Mouse (Mus musculus) neural tube, embryonic 12.5 days (tissue): ENCODE measurements at regions not wholly inside any gene's neighbourhood (a gene's known extent, or its start where the extent isn't known, plus 50 kb on each side); places are given as distances from the start of the nearest gene placed in this dataset.

Experiments
- ATAC-seq: fragments of 200-750 bp; cut with Nextera tagmentation; 2 replicates; pipeline ENCODE4 v1.8.0; 2017; ENCODE audit warnings: low read depth, mild to moderate bottlenecking, moderate TSS enrichment, moderate library complexity; ENCODE audit not compliant: low FRiP score
- H3K27ac ChIP-seq: fragments of 300-500 bp; sonication (generic); 2 replicates; pipeline ENCODE4 v1.5.1; 2016
- H3K27me3 ChIP-seq: fragments of 300-500 bp; sonication (generic); replicated peaks from 2 replicates; pipeline ENCODE4 v1.6.1; 2016; ENCODE audit warnings: mild to moderate bottlenecking
- H3K36me3 ChIP-seq: fragments of 300-500 bp; sonication (generic); 2 replicates; pipeline ENCODE4 v1.6.1; 2016; ENCODE audit warnings: mild to moderate bottlenecking
- H3K4me1 ChIP-seq: fragments of 300-500 bp; sonication (generic); 2 replicates; pipeline ENCODE4 v1.6.1; 2016
- H3K4me2 ChIP-seq: fragments of 300-500 bp; sonication (generic); replicated peaks from 2 replicates; pipeline ENCODE4 v1.6.1; 2016; ENCODE audit warnings: mild to moderate bottlenecking
- H3K4me3 ChIP-seq: fragments of 300-500 bp; sonication (generic); 2 replicates; pipeline ENCODE4 v1.5.1; 2016
- H3K9ac ChIP-seq: fragments of 300-500 bp; sonication (generic); 2 replicates; pipeline ENCODE4 v1.6.1; 2016; ENCODE audit warnings: mild to moderate bottlenecking
- H3K9me3 ChIP-seq: fragments of 300-500 bp; sonication (generic); 2 replicates; pipeline ENCODE4 v1.6.1; 2016; ENCODE audit warnings: mild to moderate bottlenecking
- WGBS: fragments of 180-500 bp; shearing (Covaris S2); methylation state at CpG from one replicate; pipeline ENCODE4 v1.1.7; 2016; 5-methylcytosine and 5-hydroxymethylcytosine counted together

DNA sequence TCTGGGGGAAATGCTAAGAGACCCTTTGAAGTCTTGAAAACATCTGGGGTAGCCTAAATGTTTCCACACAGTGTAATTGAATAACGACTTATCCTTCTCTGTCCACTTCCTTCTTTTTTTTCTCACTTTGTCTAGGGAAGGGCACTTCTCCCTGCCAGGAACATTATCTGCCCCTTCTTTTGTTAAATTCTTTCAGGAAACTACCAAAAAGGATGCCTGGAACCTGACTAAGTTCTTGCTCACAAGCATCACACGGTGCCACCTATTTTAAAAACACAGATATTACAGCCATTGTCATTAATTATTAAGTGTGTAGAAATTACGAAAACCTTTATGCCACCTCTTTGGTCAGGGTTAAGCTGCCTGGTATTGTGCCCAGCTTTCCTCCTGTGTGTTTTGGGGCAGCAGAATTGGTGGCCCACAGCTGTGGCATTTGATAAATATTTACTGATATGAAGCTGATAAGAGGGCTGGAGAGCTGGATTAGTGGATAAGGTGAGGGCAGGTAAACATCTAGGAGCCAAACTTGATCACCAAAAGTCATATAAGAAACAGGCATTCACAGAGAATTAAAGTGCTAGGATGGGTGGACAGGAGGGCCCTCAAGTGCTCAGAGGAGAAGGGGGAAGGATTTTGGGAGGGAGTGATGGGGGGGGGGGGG lies 855.6 kb upstream of the Adgrl2 start:
- Histone ChIP-seq H3K4me3 (no peak overlapping the region), H3K9me3 (no peaks in the 10 kb centered on the region), H3K4me1 (peaks cover 4% of the 10 kb centered on the region; the same call in 1 of the 2 replicates), H3K27me3 (no peaks in the 10 kb centered on the region), H3K4me2 (no peak overlapping the region), H3K9ac (no peak overlapping the region), H3K27ac (no peak overlapping the region), H3K36me3 (no peaks in the 10 kb centered on the region)
- ATAC-seq = no peak
- 68% methylated on average over 3 of the region's 3 CpGs for WGBS

DNA sequence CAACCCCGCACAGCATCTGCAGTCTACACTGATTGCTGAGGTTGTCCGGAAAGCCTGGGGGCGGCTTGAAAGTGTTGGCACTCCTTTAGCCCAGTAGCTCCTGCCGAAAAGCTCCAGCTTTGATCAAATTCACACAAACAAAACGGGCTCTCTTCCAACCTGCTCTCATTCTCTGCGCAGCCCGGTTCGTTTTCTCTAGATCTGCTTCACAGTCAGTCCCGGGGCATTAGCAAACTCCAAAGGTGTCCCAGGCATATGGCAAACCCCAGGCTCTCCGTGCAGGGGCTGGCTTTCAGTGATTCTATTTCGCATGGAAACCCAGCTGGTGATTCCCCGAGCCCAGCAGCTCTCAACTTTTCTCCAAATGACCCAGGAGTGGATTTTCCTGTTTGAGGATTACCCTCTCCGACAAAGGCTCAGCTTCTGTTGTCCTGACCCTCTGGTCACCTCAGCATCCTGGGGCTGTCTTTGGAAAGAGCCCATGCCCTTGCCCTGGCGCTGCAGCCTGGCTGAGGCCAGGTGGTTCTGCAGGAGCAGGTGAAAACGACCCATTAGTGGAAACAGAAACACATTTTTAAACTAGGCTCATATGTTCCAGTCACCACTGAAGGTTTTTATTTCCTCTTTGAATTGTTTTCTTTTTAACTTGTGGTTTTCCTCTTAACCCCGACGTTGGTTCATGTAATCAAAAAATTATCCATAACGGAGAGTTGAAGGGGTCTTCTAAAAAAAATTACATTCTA lies 854.9 kb upstream of the Adgrl2 start:
- Histone ChIP-seq H3K27ac (no peak overlapping the region), H3K36me3 (no peaks in the 10 kb centered on the region), H3K9ac (no peak overlapping the region), H3K9me3 (no peaks in the 10 kb centered on the region), H3K4me2 (peak overlapping the region; percentile 48), H3K4me1 (peaks cover 4% of the 10 kb centered on the region; the same call in 1 of the 2 replicates), H3K4me3 (no peak overlapping the region), H3K27me3 (no peaks in the 10 kb centered on the region)
- no peak for ATAC-seq
- 17% methylated on average over 18 of the region's 18 CpGs for WGBS

DNA sequence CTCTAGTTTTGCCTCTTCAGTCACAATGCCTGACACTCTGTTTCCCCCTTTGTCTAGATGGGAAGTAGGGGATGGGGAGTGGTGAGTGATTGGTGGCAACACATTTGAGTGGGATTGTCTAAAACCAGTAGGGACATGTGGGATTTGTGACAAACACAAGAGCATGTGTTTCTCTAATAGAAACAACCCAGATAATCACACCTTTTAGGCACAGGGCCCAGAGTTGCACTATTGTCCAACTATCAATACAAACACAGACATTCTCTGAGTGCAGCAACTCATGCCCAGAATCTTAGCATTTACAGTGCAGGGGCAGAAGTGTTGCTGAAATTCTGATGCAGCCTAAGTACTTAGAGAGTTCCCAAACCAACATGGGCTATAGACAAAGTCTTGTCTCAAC lies 847.6 kb upstream of the Adgrl2 start:
- Histone ChIP-seq H3K4me1 (no peaks in the 10 kb centered on the region), H3K4me2 (no peak overlapping the region), H3K27ac (no peak overlapping the region), H3K4me3 (no peak overlapping the region), H3K36me3 (no peaks in the 10 kb centered on the region), H3K27me3 (no peaks in the 10 kb centered on the region), H3K9ac (no peak overlapping the region), H3K9me3 (no peaks in the 10 kb centered on the region)
- no peak for ATAC-seq

DNA sequence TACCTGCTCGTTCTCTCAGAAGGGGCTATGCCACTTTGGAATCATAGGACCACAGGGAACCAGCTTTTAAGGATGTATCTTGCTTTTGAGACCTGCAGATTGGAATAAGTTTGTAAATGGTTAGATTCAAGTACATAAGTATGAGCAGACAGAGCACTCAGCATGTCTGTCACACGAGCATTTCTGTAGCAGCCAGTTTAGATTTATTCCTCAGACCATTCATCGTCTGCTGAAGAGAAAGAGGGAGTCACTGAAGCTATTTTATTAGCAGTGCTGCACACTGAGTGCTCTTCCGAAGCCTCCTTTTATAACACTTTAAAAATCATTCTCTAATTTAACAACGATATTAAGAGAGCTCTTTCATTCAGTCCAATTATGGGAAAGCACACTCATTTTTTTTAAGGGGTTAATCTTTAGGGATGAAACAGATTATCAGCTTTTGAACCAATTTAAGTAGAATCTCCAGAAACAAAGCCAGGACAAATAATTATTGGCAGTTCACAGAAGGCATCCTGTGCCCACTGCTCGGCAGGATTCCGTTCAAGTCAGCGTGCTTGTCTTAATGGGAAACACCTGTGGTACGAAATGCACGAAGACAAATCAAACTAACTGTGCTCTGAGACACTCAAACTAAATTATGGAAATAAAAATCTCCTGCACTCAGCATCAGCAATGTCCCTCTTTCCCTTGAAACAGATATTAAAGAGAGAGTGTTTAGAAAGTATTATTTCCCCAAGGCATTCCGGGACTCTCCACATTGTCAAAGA lies 846.3 kb upstream of the Adgrl2 start:
- no peak for ATAC-seq
- H3K36me3 ChIP-seq = no peaks in the 10 kb centered on the region
- no peaks in the 10 kb centered on the region for H3K9me3 ChIP-seq
- H3K4me1 ChIP-seq = no peaks in the 10 kb centered on the region
- 34% methylated on average over 11 of the region's 11 CpGs for WGBS
- H3K27ac ChIP-seq = no peak overlapping the region
- H3K4me2 ChIP-seq = no peak overlapping the region; the same call in 1 of the 2 replicates
- H3K9ac ChIP-seq = no peak overlapping the region
- H3K4me3 ChIP-seq = no peak overlapping the region
- H3K27me3 ChIP-seq = no peaks in the 10 kb centered on the region

DNA sequence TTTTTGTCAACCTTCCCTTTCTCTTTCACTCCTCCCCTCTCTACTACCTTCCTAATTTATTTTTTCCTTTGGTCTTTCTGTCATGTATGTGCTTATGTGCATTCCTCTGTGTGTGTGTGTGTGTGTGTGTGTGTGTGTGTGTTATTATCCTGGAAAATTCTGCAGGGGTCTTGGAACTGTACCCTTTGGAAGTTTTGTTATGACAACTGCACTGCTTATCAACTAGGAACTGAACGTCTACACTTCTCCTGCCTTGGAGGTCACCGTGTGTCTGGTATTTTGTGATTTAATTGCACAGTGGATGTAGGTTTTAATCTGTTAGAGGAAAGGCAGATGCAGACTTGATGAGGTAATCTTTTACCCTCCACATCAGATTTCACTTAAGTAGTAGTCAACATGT lies 836.8 kb upstream of the Adgrl2 start:
- Histone ChIP-seq H3K27ac (no peak overlapping the region), H3K4me1 (no peaks in the 10 kb centered on the region), H3K9me3 (no peaks in the 10 kb centered on the region), H3K36me3 (no peaks in the 10 kb centered on the region), H3K9ac (no peak overlapping the region), H3K4me3 (no peak overlapping the region), H3K27me3 (no peaks in the 10 kb centered on the region), H3K4me2 (no peak overlapping the region)
- 70% methylated on average over 2 of the region's 2 CpGs for WGBS
- no peak for ATAC-seq

DNA sequence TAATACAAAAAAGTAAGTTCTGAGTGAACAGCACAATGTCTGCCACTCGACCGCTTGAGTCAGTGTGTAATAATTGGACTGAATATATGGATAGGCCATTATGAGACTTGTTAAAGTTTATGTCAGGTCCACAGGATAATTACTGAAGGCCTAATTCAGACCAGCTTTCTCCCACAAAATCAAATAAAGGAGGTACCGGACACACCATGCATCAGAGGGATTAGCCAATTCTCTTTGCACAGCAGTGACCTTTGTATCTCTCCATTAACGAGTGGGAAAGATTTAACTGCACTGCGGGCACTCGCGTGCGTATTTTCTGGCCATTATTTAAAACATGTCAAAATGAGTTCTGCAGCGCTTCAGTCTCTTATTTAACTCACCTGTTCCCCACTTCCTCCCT lies 836.4 kb upstream of the Adgrl2 start:
- no peak for ATAC-seq
- no peak overlapping the region for H3K27ac ChIP-seq
- H3K4me3 ChIP-seq = no peak overlapping the region
- no peak overlapping the region for H3K9ac ChIP-seq
- WGBS = 60% methylated on average over 9 of the region's 9 CpGs
- no peaks in the 10 kb centered on the region for H3K4me1 ChIP-seq
- no peaks in the 10 kb centered on the region for H3K9me3 ChIP-seq
- no peaks in the 10 kb centered on the region for H3K27me3 ChIP-seq
- no peaks in the 10 kb centered on the region for H3K36me3 ChIP-seq
- no peak overlapping the region for H3K4me2 ChIP-seq

DNA sequence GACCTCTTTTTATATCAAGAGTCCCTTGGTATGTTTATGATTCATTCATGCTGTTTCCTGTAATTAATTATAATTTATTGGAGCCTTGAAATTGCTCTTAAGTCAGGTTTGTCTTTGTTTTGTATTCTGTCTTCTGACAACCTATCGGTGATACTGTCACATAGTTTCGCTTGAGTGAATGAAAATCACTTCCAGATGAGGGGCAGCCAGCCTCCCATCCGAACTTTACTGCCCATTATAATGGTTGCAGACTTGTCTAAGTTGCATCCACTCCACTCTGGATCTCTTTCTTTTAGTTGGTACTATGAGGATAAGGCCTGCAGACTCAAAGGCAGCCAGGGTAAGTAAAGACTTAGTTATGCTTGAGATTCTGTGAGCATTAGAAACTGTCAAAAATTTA lies 830.3 kb upstream of the Adgrl2 start:
- 67% methylated on average over 3 of the region's 3 CpGs for WGBS
- no peak for ATAC-seq
- no peak overlapping the region for H3K27ac ChIP-seq
- H3K27me3 ChIP-seq = no peaks in the 10 kb centered on the region
- no peak overlapping the region for H3K4me3 ChIP-seq
- H3K4me1 ChIP-seq = no peaks in the 10 kb centered on the region
- H3K4me2 ChIP-seq = no peak overlapping the region
- H3K36me3 ChIP-seq = no peaks in the 10 kb centered on the region
- H3K9ac ChIP-seq = no peak overlapping the region
- H3K9me3 ChIP-seq = no peaks in the 10 kb centered on the region

DNA sequence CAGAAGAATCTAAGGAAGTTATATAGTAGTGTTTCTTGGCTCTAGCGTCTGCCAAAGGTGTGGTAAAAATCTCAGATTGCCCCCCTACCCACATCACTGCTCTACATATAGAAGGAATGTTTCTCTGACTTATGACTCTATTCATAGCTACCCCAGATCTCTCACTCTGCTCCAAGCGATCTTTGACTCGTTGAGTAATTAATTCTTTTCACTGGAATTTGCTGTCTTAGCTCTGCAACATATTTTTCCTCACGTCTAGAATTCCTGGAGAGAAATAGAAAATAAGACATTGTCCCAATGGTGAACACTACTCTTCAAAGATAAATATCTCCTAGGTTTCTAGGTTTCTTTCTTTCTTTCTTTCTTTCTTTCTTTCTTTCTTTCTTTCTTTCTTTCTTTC lies 829.5 kb upstream of the Adgrl2 start:
- WGBS = 81% methylated on average over 4 of the region's 4 CpGs
- H3K4me2 ChIP-seq = no peak overlapping the region
- no peak overlapping the region for H3K27ac ChIP-seq
- no peaks in the 10 kb centered on the region for H3K27me3 ChIP-seq
- H3K36me3 ChIP-seq = no peaks in the 10 kb centered on the region
- ATAC-seq = no peak
- H3K4me3 ChIP-seq = no peak overlapping the region
- no peaks in the 10 kb centered on the region for H3K9me3 ChIP-seq
- H3K4me1 ChIP-seq = no peaks in the 10 kb centered on the region
- H3K9ac ChIP-seq = no peak overlapping the region

DNA sequence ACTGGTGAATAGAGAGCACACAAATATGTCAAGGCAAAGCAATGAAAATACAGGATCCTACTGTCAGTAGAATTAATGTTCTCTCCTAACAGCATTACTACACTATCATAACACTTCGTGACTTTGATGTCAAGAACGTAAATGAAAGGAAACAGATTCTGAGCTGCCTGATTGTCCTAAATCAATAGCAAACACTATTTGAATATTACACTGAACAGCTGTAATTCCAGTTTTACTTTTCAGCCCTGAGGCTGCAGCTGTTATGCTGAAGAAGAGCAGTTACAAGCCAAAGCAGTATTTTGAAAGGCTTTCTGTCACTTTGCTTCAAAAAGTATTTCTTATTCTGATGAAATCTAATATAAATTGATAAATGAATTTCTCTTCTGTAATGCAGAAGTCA lies 828.7 kb upstream of the Adgrl2 start:
- Histone ChIP-seq H3K36me3 (no peaks in the 10 kb centered on the region), H3K9ac (no peak overlapping the region), H3K9me3 (no peaks in the 10 kb centered on the region), H3K4me1 (no peaks in the 10 kb centered on the region), H3K27ac (no peak overlapping the region), H3K4me2 (no peak overlapping the region), H3K27me3 (no peaks in the 10 kb centered on the region), H3K4me3 (no peak overlapping the region)
- WGBS = 70% methylated on average over 2 of the region's 2 CpGs
- no peak for ATAC-seq

DNA sequence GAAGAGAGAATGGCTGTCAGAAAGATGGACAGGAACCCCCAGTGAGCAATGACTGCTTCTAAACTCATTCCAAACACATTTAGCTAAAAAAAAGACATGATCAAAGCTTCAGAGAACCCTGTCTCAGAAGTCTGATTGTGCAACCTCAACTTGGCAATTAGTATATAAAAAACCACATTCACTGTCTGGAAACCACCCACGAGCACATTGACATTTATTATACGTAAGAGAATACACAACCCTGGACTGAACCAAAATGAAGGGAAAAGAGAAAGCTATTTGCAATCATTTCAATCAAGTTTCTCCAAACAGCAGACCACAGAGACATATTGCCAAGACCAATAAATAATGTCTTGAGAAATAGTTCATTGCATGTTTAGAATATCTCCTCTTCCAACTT lies 820.7 kb upstream of the Adgrl2 start:
- no peak for ATAC-seq
- no peaks in the 10 kb centered on the region for H3K27me3 ChIP-seq
- H3K36me3 ChIP-seq = no peaks in the 10 kb centered on the region
- H3K9me3 ChIP-seq = no peaks in the 10 kb centered on the region
- no peak overlapping the region for H3K4me2 ChIP-seq
- H3K4me3 ChIP-seq = no peak overlapping the region
- H3K27ac ChIP-seq = no peak overlapping the region
- no peak overlapping the region for H3K9ac ChIP-seq
- no peaks in the 10 kb centered on the region for H3K4me1 ChIP-seq
- 47% methylated on average over 2 of the region's 2 CpGs for WGBS

DNA sequence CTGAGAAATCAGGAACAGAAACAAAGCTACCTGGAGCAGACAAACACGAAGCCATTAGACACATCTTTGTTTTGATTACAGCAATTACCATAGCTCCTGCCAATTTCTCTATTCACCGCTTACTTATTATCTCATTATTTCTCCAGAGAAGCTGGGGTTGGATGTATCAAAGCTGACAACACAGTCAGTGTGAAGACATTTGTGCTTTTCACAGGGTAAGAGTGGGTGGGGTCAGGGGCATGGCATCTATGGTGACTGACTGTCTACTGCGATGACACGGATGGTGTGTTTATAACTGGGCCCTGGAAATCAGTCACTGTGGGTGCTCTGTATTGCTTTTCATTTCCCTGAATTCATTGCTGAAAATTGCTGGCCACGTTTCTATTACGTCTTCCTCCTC lies 815.0 kb upstream of the Adgrl2 start:
- Histone ChIP-seq H3K4me2 (no peak overlapping the region), H3K36me3 (no peaks in the 10 kb centered on the region), H3K9ac (no peak overlapping the region), H3K4me1 (no peaks in the 10 kb centered on the region), H3K9me3 (no peaks in the 10 kb centered on the region), H3K4me3 (no peak overlapping the region), H3K27me3 (no peaks in the 10 kb centered on the region), H3K27ac (no peak overlapping the region)
- WGBS = 77% methylated on average over 6 of the region's 6 CpGs
- ATAC-seq = no peak

DNA sequence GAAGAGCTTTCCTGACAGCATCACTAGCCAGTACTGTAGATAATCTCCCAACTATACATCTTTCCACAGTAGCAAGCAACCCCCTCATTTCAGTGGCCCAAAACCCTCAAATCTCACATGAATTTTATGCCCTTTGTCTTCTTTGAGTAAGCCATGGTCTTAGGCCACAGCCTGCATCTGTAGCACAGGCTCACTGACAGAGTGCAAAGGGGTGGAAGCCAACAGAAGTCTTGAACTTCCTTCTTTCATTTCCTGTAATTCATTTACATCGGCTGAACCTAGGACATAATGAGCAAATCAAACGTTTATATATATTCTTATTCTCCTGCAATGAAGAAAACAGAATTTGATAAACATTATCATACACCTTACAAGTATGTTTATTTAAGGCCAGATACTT lies 805.8 kb upstream of the Adgrl2 start:
- no peak for ATAC-seq

More for the DNA sequence above, 805.8 kb upstream of the Adgrl2 start:
- no peaks in the 10 kb centered on the region for H3K4me1 ChIP-seq
- H3K4me2 ChIP-seq = no peak overlapping the region
- no peaks in the 10 kb centered on the region for H3K9me3 ChIP-seq
- no peak overlapping the region for H3K4me3 ChIP-seq
- no peaks in the 10 kb centered on the region for H3K36me3 ChIP-seq
- H3K27me3 ChIP-seq = no peaks in the 10 kb centered on the region
- WGBS = 78% methylated on average over 2 of the region's 2 CpGs
- H3K27ac ChIP-seq = no peak overlapping the region
- no peak overlapping the region for H3K9ac ChIP-seq
